Mouse (Mus musculus): ENCODE data around the gene Gck.

Gck gene

DNA sequence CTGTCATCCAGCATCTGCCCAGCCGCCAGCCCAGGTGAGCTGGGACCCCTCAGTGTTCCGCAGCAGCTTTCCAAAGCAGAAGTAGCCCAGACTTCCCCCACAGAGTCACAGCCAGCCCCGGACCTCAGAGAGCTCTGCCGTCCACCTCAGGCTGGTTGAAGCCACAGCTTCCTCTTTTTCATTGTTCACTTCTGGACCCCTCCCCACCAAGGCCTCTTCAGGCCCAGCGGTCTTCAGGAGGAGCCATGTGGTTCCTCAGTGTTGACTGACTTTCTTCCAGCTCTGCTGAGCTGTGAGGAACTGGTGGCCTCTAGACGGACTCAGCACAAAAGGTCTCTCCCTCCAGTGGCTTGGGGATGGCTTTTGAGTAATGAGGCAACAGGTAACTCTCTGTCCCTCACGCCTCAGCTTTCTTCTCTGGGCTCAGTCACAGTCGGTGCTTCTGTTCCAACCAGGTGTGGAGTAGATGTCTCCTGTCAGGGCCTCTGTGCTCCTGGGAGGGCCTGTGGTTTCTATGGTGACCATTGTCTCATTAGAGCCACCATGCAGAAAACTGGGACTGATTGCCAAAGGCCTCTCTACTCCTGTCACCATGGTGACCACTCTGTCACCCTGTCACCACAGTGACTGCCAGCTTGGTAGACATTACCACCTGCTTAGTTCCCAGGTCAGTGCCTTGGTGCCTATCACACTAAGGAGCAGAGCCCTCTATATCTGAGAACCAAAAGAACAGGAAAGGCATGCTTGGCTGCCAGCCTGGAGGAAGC is at the start of gene Gck:
Gene Gck, minus strand, starts transcription at position 496 of the 767 bp plus-strand sequence.
- in situ Hi-C loops (cut with MboI, MseI): no loop called here

DNA sequence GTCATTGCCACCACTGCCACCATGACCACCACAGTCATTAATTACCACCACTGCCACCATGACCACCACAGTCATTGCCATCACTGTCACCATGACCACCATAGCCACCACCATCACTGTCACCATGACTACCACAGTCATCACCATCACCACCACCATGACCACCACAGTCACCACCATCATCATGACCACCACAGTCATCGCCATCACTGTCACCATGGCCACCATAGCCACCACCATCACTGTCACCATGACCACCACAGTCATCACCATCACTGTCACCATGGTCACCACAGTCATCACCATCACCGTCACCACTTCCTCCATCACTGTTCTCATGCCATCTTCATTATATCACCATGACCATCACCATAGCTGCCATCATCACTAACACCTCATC is 48.6 kb upstream of the Gck start:
- in situ Hi-C loops (cut with MboI, MseI): loop anchor here (5.0 kb wide), 1 partner anchor 199 kb away; no protein-coding TSS in a partner anchor

DNA sequence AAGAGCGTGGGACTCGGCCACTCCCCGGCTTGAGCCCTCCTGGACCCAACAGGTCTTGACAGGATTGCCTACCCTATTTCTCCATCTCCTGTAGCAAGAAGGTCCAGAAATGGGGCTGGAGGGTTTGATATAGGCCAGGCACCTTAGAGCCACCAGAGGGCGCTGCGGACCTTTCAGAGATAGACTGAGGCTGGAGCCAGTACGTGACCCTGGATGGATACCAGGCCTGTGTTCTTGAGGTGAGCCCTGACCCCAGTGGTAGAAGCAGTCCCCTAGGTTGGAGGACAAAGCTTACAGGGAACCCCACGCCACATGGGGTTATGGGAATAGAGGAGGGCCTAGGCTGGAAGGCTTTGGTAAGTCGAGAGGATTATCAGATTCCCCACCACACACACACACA is 46.1 kb upstream of the Gck start:
- in situ Hi-C loops (cut with MboI, MseI): loop anchor here (5.0 kb wide), 1 partner anchor 201 kb away; no protein-coding TSS in a partner anchor

DNA sequence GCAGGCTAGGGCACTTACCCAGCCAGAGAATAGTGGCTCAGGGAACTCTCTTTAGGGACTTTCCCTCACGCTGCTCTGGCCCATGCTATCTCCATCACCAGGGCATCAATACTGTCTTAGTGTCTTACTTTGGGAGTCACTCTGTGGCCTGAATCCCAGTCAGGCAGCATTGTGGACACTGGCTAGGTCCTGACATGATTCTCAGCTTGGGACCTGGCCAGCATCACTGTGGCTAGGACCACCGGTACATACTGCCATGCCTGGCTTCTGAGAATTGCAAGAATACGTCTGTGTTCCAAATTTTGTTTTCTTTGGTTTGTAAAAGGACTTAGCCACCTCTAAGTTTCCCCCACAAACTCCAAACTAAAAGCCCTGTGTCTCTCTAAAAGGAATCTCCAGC is 45.0 kb upstream of the Gck start:
- in situ Hi-C loops (cut with MboI, MseI): loop anchor here (5.0 kb wide), 1 partner anchor 202 kb away; no protein-coding TSS in a partner anchor

DNA sequence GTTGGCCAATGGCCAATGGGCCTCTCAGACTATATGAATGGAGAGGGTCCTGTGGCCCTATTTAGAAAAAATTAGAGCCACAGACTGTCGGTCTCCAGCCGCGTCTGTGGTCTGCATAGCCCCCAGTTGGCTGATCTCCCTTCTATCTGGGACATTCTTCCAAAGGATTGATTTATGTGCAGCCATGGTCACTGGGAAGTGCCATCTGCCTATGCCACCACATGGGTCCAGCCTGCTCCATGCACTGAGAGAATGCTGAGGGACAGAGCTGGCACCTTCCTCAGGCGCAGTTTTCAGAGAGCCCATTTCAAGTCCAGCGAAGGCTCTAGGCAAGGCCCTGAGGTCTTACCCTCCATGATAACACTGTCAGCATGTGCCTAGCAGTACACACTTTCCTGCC is 44.3 kb upstream of the Gck start:
- in situ Hi-C loops (cut with MboI, MseI): no loop called here

DNA sequence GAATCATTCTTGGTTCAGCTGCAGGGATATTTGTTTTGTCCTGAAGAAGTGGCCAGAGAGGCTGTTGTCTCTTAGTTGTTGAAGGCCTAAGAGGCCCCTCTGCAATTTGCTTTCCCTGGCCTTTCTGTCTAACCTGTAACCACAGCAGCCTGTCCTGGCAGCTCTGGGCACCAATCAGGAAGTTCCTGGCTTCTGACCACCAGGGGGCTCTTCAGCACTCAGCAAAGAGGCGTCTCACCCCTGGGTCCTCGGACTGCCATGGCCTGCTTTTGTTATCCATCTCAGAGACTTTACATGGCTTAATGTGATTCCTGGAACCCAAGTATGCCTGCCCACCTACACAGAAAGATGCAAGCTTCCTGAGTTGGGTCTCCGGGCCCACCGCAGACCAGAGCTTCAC is 41.0 kb upstream of the Gck start:
- in situ Hi-C loops (cut with MboI, MseI): no loop called here

DNA sequence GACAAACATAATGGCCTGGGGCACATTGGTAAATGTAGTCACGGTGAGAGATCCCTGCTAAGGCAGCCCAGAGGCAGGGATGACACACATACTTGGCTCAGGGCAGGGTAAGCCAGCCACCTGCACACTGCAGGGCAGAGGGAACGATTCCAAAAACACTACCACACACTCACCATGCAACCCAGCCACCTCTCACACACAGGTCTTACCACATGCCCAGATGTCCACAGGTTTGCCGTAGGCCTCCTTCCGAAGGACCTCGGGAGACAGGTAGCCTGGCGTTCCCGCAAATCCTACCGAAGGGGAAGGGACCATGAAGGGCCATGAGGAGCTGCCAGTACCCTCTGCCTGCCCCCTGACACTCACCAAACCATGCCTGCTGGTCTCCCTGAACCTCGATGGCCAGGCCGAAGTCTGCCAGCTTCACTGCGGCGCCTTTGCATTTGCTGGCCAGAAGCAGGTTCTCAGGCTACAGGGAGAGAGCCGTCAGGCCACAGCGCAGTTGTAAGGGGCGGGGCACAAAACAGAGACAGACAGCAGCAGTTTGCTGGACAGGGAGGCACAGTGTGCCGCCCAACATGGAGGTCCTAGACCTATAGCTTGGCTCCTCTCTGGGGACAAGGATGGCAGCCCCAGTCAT is 40.2 kb upstream of the Gck start:
- in situ Hi-C loops (cut with MboI, MseI): loop anchor here (5.0 kb wide), 1 partner anchor 37 kb away; no protein-coding TSS in a partner anchor

DNA sequence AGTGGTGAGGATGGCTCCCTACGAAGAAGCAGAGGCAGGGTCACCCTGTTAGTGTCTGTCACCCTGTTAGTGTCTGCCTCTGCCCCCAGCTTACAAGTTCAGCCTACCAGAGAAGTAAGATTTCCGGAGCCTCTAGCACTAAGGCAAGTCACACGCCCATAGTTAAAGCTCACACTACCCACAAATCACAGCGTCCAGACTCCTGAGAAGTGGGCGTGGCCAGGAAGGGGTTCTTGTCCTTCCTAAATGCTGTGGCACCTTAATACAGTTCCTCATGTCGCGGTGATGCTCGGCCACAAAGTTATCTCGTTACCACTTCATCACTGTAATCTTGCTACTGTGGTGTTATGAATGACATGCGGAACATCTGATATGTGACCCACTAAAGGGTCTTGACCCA is 38.2 kb upstream of the Gck start:
- in situ Hi-C loops (cut with MboI, MseI): loop anchor here (5.0 kb wide), 1 partner anchor 39 kb away; no protein-coding TSS in a partner anchor

DNA sequence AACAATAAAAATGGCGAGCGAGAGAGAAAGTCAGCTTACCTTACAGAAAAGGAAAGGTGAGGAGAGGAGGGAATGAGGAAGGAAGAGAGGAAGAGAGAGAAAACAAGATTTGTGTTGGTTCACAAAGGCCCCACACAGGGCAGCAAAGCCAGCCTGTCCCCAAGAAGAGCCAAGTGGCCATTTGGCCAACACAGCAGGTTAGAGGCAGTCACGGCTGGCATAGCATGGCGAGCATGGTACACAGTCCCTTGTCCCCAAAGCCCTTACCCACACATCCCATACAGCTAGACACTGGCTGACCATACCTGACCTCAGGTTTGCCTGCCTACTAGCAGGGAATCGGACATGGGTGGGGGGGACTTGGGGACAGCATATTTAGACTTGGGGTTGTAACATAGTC is 33.7 kb upstream of the Gck start:
- in situ Hi-C loops (cut with MboI, MseI): loop anchor here (5.0 kb wide), 1 partner anchor 61 kb away; no protein-coding TSS in a partner anchor

DNA sequence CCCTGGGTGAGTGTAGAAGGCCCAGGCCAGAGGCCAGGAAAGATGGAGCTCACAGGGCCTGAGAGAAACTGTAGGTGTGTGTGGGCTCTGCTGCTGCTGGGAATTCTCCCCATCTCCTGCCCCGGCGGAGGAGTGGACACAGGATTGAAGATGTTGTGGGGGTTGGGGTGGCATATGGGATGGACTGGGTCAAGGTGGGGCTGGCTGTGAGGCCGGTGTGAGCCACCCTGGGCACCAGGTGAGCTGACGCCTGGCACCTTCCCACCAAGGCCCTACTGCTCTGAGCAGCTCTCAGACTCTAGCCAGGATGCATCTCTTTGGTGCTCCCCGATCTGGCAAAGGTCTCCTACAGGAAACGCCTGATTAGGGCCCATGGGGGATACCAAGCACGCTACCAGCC is 31.4 kb upstream of the Gck start:
- in situ Hi-C loops (cut with MboI, MseI): loop anchor here (5.0 kb wide), 1 partner anchor 59 kb away; no protein-coding TSS in a partner anchor

DNA sequence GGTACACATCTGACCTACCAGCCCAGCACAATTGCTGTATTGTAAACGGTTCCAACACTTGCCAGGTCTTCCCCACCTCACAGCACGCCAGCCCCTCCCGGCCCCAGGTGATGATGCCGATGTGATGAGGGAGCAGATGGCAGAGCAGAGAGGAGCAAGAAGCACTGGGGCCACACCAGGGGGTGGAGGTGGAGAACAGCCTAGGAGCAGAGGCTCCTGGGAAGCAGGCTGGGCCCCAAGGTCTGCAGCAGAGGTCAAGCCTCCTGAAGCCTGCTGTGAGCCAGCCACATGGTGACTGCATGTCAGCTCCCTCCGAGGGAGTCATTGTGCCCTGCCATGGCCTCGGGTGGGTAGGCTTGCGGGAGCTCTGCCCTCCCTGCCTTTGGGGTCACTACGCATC is 30.7 kb upstream of the Gck start:
- in situ Hi-C loops (cut with MboI, MseI): loop anchor here (5.0 kb wide), 1 partner anchor 58 kb away; no protein-coding TSS in a partner anchor

DNA sequence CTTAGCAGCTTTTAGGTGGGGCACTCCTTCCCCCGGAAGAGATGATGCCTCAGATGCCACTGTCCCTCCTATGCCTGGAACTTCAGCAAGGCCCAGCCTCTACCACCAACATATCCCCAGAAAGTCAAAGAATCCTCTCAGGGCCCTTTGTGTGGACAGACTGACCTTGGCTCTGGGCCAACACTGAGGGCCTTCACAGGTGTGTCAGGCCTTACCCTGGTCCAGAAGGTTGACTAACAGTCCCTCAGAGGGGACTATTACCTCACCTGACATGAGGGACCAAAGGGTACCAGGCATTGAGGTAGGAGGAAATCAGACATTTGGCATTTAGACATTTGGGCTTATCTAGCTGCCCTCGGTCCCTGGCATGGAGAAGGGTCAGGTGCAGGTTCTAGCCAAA is 30.2 kb upstream of the Gck start:
- in situ Hi-C loops (cut with MboI, MseI): loop anchor here (5.0 kb wide), 1 partner anchor 58 kb away; no protein-coding TSS in a partner anchor

DNA sequence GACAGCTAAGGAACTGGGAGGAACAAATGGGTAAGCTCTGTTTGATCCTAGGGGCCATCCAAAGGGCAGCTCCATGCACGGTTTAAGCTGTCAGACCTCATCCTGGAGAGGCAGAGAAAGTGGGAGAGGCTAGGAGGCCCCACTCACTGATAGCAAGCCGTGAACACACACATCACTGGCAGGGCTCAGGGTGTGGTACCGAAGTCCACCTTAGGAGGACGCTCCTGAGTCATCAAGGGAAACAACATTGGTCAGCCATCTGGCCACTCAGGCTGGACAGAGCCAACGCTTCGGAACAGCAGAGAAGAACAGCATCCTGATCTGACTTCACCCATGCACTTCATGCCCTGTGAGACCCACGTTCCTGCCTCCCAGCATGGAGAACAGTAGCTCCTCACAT is 29.2 kb upstream of the Gck start:
- in situ Hi-C loops (cut with MboI, MseI): no loop called here

DNA sequence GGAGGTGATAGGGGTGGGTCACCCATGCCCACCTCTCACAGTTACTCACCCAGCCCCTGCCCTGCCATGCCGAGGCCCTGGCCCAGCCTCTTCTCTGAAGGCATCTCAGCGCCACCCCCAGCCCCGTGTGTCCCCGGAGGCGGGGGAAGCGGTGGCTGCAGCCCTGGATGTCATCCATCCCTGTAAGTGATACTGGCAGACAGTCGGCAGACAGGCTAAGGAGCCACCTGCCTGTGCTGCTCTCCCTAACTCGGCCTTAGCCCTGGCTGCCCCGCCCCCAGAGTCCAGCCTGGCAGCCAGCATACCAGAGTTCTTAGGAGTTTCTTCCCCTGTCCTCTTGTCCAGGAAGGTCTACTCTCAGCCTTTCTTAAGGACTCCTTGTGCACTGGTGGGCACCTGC is 26.2 kb upstream of the Gck start:
- in situ Hi-C loops (cut with MboI, MseI): no loop called here

DNA sequence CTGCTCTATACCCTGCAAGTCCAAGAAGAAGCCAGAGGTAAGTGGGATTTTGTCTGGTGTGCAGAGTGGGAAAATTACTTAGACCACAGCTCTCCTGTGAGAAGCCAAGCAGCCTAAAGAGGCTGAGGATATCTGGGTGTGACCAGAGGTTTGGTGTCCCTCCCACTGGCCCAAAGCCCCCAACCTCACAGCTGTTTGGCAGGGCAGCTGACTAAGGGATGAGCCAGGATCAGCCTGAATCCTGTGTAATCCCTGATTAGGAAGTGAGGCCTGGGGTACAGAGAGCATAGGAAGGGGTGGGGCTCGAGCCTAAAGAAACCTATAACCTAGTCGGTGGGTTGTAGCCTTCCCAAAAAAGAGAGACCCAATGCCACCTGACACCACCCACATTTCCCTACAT is 25.2 kb upstream of the Gck start:
- in situ Hi-C loops (cut with MboI, MseI): no loop called here

DNA sequence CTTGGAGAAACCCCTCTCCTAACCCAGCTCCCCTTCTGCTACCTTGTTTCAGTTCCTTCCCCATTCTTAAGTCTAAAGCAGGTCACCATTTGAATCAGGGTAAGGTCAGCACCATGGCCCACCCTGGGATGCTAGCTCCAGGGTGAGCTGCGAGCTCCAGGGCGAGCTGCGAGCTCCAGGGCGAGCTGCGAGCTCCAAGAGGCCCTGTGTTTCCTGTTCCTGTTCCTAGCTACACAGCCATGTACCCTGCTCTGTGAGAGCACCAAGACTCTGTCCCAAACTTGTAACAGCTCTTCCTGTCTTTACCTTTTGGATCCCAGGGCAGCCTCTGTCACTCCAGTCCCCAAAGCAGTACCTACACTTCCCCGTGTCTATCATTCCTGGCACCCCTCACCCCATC is 24.2 kb upstream of the Gck start:
- in situ Hi-C loops (cut with MboI, MseI): no loop called here

DNA sequence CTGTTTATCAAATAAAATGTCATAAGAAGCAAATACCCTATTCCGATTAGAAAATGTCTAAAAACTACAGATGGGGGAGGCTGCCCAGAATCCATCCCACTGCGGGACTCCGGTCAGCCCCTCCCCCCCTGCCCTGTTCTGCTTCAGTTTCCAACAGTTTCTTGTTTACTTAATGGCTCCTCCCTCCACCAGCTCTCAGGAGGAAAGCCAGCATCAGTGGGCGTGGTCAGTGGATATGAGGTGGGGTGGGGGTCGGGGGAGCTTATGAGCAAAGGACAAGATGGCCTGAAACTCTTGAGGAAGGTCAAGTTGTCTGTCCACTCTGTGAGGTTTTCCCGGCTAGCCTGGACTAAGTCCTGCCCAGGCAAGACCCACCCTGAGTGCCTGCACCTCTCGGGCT is 23.3 kb upstream of the Gck start:
- in situ Hi-C loops (cut with MboI, MseI): no loop called here

DNA sequence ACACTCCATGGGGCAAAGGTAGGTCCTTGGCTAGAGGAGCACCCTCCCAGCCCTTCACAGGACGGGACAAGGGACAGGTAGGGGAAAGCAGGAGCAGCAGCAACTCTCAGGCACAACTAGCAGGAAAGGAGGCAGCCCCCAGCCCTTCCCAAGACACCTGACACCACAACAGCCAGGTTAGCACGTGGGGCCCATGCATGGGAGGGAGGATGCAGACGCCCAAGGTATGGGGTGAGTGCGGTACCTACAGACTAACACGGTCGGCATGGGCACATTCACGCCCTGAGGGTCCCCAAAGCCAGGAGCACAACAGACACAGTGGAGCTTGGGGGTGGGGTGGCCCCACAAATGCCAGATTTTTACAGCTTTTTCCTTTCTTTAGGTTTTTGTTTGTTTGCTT is 21.3 kb upstream of the Gck start:
- in situ Hi-C loops (cut with MboI, MseI): no loop called here

DNA sequence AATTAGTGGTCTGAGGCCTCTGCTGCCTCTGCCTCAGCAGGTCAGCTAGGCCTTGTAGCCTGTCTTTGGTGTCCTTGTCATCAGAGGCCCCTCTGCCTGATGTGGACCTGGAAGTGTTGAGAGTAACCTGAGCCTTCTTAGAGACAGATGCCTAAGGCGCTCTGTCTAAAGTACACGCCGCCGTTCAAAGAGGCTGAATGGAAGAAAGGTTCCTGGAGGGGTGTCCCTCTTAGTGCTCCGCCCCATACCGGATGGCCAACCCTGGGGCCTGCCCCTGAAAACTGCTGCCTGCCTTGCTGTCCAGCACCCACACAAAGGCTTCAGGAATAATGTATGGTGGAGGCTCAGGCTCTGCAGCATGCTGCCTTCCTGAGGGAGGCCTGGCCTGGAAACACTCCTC is 18.3 kb upstream of the Gck start:
- in situ Hi-C loops (cut with MboI, MseI): no loop called here

DNA sequence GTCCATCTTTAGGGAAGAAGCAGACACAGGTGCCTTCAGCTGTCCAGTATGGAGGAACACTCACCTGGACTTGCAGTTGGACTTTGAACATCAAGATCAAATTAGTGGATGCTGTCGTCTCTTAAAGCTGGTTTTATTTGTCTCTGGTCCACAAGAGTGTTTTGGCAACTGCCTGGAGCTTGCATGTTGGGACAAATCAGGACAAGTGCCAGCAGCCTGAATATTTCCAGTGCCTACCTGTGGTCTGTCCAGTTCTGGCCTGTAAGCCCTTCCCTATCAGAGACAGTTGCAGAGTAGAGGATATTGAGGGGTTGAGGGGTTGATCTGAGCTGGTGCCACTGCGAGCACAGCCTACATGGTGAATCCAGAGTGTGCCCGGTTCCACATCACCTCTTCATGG is 16.9 kb upstream of the Gck start:
- in situ Hi-C loops (cut with MboI, MseI): no loop called here

DNA sequence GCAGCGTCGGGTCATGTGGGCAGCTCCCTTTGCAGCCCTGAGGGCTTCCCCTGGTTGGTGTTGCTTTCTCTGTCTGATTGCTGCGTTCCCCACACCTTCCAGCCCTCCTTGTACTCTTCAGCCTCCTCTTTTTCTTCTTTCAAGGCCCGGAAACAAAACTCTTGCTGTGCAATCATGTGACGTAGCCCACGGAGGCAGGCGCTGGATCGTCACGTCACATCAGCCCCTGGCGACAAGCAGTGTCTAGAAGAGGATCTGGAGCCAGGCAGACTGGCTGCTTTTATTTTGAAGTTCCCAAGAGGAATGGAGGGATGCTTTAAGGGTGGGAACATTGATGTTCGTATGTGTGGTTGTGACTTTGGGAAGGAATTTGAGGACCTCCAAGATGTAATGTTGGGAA is 16.0 kb upstream of the Gck start:
- in situ Hi-C loops (cut with MboI, MseI): no loop called here

DNA sequence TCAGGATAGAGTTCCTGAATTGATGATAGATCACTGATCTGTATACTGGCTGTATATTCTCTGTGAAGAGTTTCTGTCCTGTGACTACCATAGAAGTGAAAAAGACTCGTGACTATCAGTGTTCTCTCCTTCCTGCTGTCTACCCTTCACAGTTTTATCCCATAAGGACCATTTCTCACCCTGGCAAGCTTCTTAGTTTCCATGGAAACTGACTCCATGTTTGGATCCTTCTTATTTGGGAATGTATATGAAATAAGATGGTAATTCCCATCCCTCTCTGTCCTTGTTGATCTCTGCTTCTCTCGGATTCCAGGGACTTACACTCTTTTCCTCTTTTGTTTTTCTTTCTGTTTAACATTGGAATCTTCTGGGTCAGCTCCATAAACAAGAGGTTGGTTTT is 10.2 kb upstream of the Gck start:
- in situ Hi-C loops (cut with MboI, MseI): no loop called here

Measured in T-helper 1 cell (primary cell).